Mouse (Mus musculus) limb, embryonic 13.5 days (tissue): Measurements from ENCODE around the gene Wdr61. TPM values are rescaled to one million over a fixed set of nuclear protein-coding genes. Genes with fewer than 3 reads are reported as not detected.
"Not testable (repeated sequence)": the region's sequence is repeated elsewhere in the genome, so short reads cannot be mapped to it uniquely, and the experiment has no call there.

Source experiments
- ATAC-seq: fragments of 200-750 bp; cut with Nextera tagmentation; 2 replicates; pipeline ENCODE4 v1.8.0; 2017; ENCODE audit warnings: low read depth, moderate number of reproducible peaks, moderate TSS enrichment; ENCODE audit not compliant: low FRiP score
- H3K27ac ChIP-seq: fragments of 300-500 bp; sonication (generic); 2 replicates; pipeline ENCODE4 v1.5.1; 2015; ENCODE audit warnings: inconsistent platforms, mild to moderate bottlenecking, moderate library complexity
- H3K27me3 ChIP-seq: fragments of 300-500 bp; sonication (generic); 2 replicates; pipeline ENCODE4 v1.6.1; 2015; ENCODE audit warnings: mild to moderate bottlenecking, inconsistent platforms
- H3K36me3 ChIP-seq: fragments of 300-500 bp; sonication (generic); 2 replicates; pipeline ENCODE4 v1.6.1; 2015; ENCODE audit warnings: inconsistent platforms, mild to moderate bottlenecking, moderate library complexity
- H3K4me1 ChIP-seq: fragments of 300-500 bp; sonication (generic); 2 replicates; pipeline ENCODE4 v1.6.1; 2015; ENCODE audit warnings: inconsistent platforms
- H3K4me2 ChIP-seq: fragments of 300-500 bp; sonication (generic); replicated peaks from 2 replicates; pipeline ENCODE4 v1.6.1; 2015; ENCODE audit warnings: inconsistent platforms, mild to moderate bottlenecking, moderate library complexity
- H3K4me3 ChIP-seq: fragments of 300-500 bp; sonication (generic); 2 replicates; pipeline ENCODE4 v1.5.1; 2015; ENCODE audit warnings: moderate library complexity, mild to moderate bottlenecking, inconsistent platforms
- H3K9ac ChIP-seq: fragments of 300-500 bp; sonication (generic); 2 replicates; pipeline ENCODE4 v1.6.1; 2015; ENCODE audit warnings: mild to moderate bottlenecking, inconsistent platforms
- H3K9me3 ChIP-seq: fragments of 300-500 bp; sonication (generic); 2 replicates; pipeline ENCODE4 v1.6.1; 2016; ENCODE audit warnings: inconsistent platforms
- WGBS: fragments of 180-500 bp; shearing (Covaris S2); methylation state at CpG from one replicate; pipeline ENCODE4 v1.1.7; 2015; 5-methylcytosine and 5-hydroxymethylcytosine counted together
- polyA plus RNA-seq: library from polyadenylated mRNA; unstranded; fragments of >200 nt; fragmentation: Nextera tagmentation; extraction: Ambion mirVana; gene quantifications from 2 replicates; pipeline ENCODE4 v1.2.1, GENCODE M21; 2015

Wdr61 gene
- polyA plus RNA-seq, 1 experiment from 2014 or later = 156 TPM

- H3K9me3 ChIP-seq = no peaks in the 10 kb centered on the region
- peak within 1 kb of the TSS; percentile 74 for H3K4me3 ChIP-seq
- peaks cover 29% of the 10 kb centered on the region for H3K27me3 ChIP-seq
- peak; percentile 34; the same call in 1 of the 2 replicates for ATAC-seq
- no peaks in the 10 kb centered on the region for H3K36me3 ChIP-seq
- H3K9ac ChIP-seq = peak within 1 kb of the TSS; percentile 84
- peak within 1 kb of the TSS; percentile 95 for H3K4me2 ChIP-seq
- 68% methylated on average over 17 of the region's 17 CpGs for WGBS
- H3K27ac ChIP-seq = no peak within 1 kb of the TSS
- H3K4me1 ChIP-seq = peaks cover 16% of the 10 kb centered on the region; the same call in 1 of the 2 replicates
These were observed 35.8 kb downstream of the Wdr61 start, which contains the start of gene Dnaja4 for GRCm38 (mm10) chr9:54698318-54699086. Gene Dnaja4, plus strand, starts transcription at chr9:54698873.

- H3K27me3 ChIP-seq = peaks cover 13% of the 10 kb centered on the region
- not testable (repeated sequence) for H3K36me3 ChIP-seq, H3K4me1 ChIP-seq, H3K27ac ChIP-seq, ATAC-seq, H3K9me3 ChIP-seq
- H3K4me3 ChIP-seq = peak overlapping the region; percentile 38
- peak overlapping the region; percentile 56 for H3K9ac ChIP-seq
- H3K4me2 ChIP-seq = peak overlapping the region; percentile 67
- 4% methylated on average over 31 of the region's 31 CpGs for whole genome bisulfite sequencing
These were observed 43.0 kb downstream of the Wdr61 start for GRCm38 (mm10) chr9:54691241-54691805.

- H3K9me3 ChIP-seq, ATAC-seq, H3K4me2 ChIP-seq, H3K36me3 ChIP-seq, H3K4me1 ChIP-seq, H3K27ac ChIP-seq, H3K4me3 ChIP-seq, H3K9ac ChIP-seq: not testable (repeated sequence)
- H3K27me3 ChIP-seq = peaks cover 13% of the 10 kb centered on the region
- 75% methylated on average over 2 of the region's 2 CpGs for WGBS
These were observed 43.6 kb downstream of the Wdr61 start for GRCm38 (mm10) chr9:54690697-54691096.

- Histone ChIP-seq H3K27ac (no peak overlapping the region), H3K4me3 (no peak overlapping the region), H3K36me3 (no peaks in the 10 kb centered on the region), H3K27me3 (peaks cover 13% of the 10 kb centered on the region), H3K4me1 (no peaks in the 10 kb centered on the region), H3K4me2 (no peak overlapping the region), H3K9ac (no peak overlapping the region), H3K9me3 (no peaks in the 10 kb centered on the region)
- ATAC-seq = no peak
- 73% methylated on average over 8 of the region's 8 CpGs for WGBS
These were observed 44.9 kb downstream of the Wdr61 start for GRCm38 (mm10) chr9:54689446-54689845.

GRCm38 (mm10) chr9:54687246-54688236, 46.8 kb downstream of the Wdr61 start:
- WGBS = 64% methylated on average over 14 of the region's 14 CpGs
- no peaks in the 10 kb centered on the region for H3K4me1 ChIP-seq
- no peak for ATAC-seq

GRCm38 (mm10) chr9:54683814-54684605, 50.3 kb downstream of the Wdr61 start:
- H3K4me3 ChIP-seq = no peak overlapping the region

More at GRCm38 (mm10) chr9:54687246-54688236, 46.8 kb downstream of the Wdr61 start:
- H3K36me3 ChIP-seq = no peaks in the 10 kb centered on the region
- no peak overlapping the region for H3K9ac ChIP-seq
- H3K27me3 ChIP-seq = peaks cover 9% of the 10 kb centered on the region
- no peaks in the 10 kb centered on the region for H3K9me3 ChIP-seq
- no peak overlapping the region for H3K27ac ChIP-seq
- no peak overlapping the region for H3K4me2 ChIP-seq
- H3K4me3 ChIP-seq = no peak overlapping the region

GRCm38 (mm10) chr9:54682846-54683245, 51.5 kb downstream of the Wdr61 start:
- no peak overlapping the region for H3K9ac ChIP-seq
- ATAC-seq = no peak
- no peak overlapping the region for H3K27ac ChIP-seq
- no peaks in the 10 kb centered on the region for H3K9me3 ChIP-seq
- no peak overlapping the region for H3K4me2 ChIP-seq
- no peaks in the 10 kb centered on the region for H3K36me3 ChIP-seq
- H3K4me3 ChIP-seq = no peak overlapping the region
- H3K27me3 ChIP-seq = no peaks in the 10 kb centered on the region
- H3K4me1 ChIP-seq = no peaks in the 10 kb centered on the region
- 57% methylated on average over 2 of the region's 4 CpGs for WGBS

More at GRCm38 (mm10) chr9:54683814-54684605, 50.3 kb downstream of the Wdr61 start:
- H3K36me3 ChIP-seq = no peaks in the 10 kb centered on the region
- H3K27me3 ChIP-seq = no peaks in the 10 kb centered on the region; the same call in 1 of the 2 replicates
- 63% methylated on average over 7 of the region's 7 CpGs for WGBS
- H3K27ac ChIP-seq = no peak overlapping the region
- ATAC-seq = no peak
- H3K4me1 ChIP-seq = no peaks in the 10 kb centered on the region
- H3K9ac ChIP-seq = no peak overlapping the region
- no peak overlapping the region for H3K4me2 ChIP-seq
- no peaks in the 10 kb centered on the region for H3K9me3 ChIP-seq

GRCm38 (mm10) chr9:54676531-54676986, 57.8 kb downstream of the Wdr61 start:
- no peaks in the 10 kb centered on the region for H3K36me3 ChIP-seq
- no peak overlapping the region for H3K27ac ChIP-seq
- H3K4me2 ChIP-seq = peak overlapping the region; percentile 66
- WGBS = 2% methylated on average over 14 of the region's 14 CpGs
- no peaks in the 10 kb centered on the region for H3K27me3 ChIP-seq
- peak; percentile 71; the same call in 1 of the 2 replicates for ATAC-seq
- no peaks in the 10 kb centered on the region for H3K4me1 ChIP-seq
- peak overlapping the region; percentile 65 for H3K9ac ChIP-seq
- peak overlapping the region; percentile 42 for H3K4me3 ChIP-seq
- H3K9me3 ChIP-seq = no peaks in the 10 kb centered on the region

GRCm38 (mm10) chr9:54673887-54674286, 60.4 kb downstream of the Wdr61 start:
- no peak overlapping the region for H3K27ac ChIP-seq
- WGBS = 87% methylated on average over 13 of the region's 13 CpGs
- H3K9ac ChIP-seq = no peak overlapping the region
- no peaks in the 10 kb centered on the region for H3K36me3 ChIP-seq
- H3K9me3 ChIP-seq = no peaks in the 10 kb centered on the region
- no peak overlapping the region for H3K4me3 ChIP-seq
- H3K4me2 ChIP-seq = no peak overlapping the region
- ATAC-seq = no peak
- no peaks in the 10 kb centered on the region for H3K4me1 ChIP-seq
- no peaks in the 10 kb centered on the region for H3K27me3 ChIP-seq

GRCm38 (mm10) chr9:54671962-54672361, 62.4 kb downstream of the Wdr61 start:
- WGBS = 76% methylated on average over 3 of the region's 3 CpGs
- ATAC-seq = no peak
- Histone ChIP-seq H3K4me1 (no peaks in the 10 kb centered on the region), H3K36me3 (no peaks in the 10 kb centered on the region), H3K27me3 (no peaks in the 10 kb centered on the region), H3K27ac (no peak overlapping the region), H3K9ac (no peak overlapping the region), H3K9me3 (no peaks in the 10 kb centered on the region), H3K4me3 (no peak overlapping the region), H3K4me2 (no peak overlapping the region)

GRCm38 (mm10) chr9:54668455-54668854, 65.9 kb downstream of the Wdr61 start:
- 67% methylated on average over 4 of the region's 4 CpGs for WGBS
- Histone ChIP-seq H3K27me3 (no peaks in the 10 kb centered on the region), H3K9ac (no peak overlapping the region), H3K4me2 (no peak overlapping the region), H3K4me3 (no peak overlapping the region), H3K27ac (no peak overlapping the region), H3K9me3 (peaks cover 2% of the 10 kb centered on the region; the same call in 1 of the 2 replicates), H3K36me3 (no peaks in the 10 kb centered on the region), H3K4me1 (no peaks in the 10 kb centered on the region)
- no peak for ATAC-seq
